Mouse (Mus musculus) liver, embryonic 14.5 days (tissue): ENCODE results near the gene Wap.

Experiments used
- CTCF ChIP-seq: IDR thresholded peaks from 2 replicates; pipeline ENCODE4 v1.5.1; 2016; ENCODE audit warnings: antibody characterized with exemption, low read depth, control low read depth
- EP300 ChIP-seq: IDR thresholded peaks from 2 replicates; pipeline ENCODE4 v1.6.1; 2016; ENCODE audit warnings: antibody characterized with exemption, low read depth

GRCm38 (mm10) chr11:6644566-6644965 lies 6.1 kb upstream of the Wap start:
- TF ChIP-seq CTCF = no peak
- no peak for TF ChIP-seq EP300
